Mouse (Mus musculus) left cerebral cortex, adult 2 months (tissue): ENCODE measurements around the gene Fam83f. TPM values are rescaled to one million over a fixed set of nuclear protein-coding genes. Genes with fewer than 3 reads are reported as not detected.

ENCODE experiments used
- DNase-seq, 2 experiments: peaks; one replicate each; pipeline ENCODE4 v3.0.0; 2021 to 2022; ENCODE audit warnings: low spot score in 2 of 2, mixed read lengths in 1 of 2; ENCODE audit errors: extremely low spot score in 1 of 2
- H3K27ac ChIP-seq: fragments of 200-600 bp; 2 replicates; pipeline ENCODE4 v1.8.1; 2022
- H3K4me3 ChIP-seq: fragments of 200-600 bp; 2 replicates; pipeline ENCODE4 v1.8.1; 2022
- CTCF ChIP-seq: fragments of 200-600 bp; IDR thresholded peaks from 2 replicates; pipeline ENCODE4 v1.8.1; 2022; ENCODE audit warnings: antibody characterized with exemption, mild to moderate bottlenecking, moderate library complexity
- intact Hi-C: fragments of 180-260 bp; cut with DNase I; formaldehyde crosslinking; loops from one replicate; pipeline ENCODE4 v1.15.1; 2025
- total RNA-seq, 2 experiments: library from RNA; stranded (reverse); gene quantifications; 2 replicates each; pipeline ENCODE4 v1.2.3; 2021

The Fam83f gene
- total RNA-seq, 2 experiments from 2014 or later: 0.26 to 0.54 TPM

- DNase-seq: no peak
- Histone ChIP-seq H3K27ac (no peak overlapping the region), H3K4me3 (no peak overlapping the region)
- no peak for TF ChIP-seq CTCF
- intact Hi-C loops: no loop called here
Observed at GRCm38 (mm10) chr15:80674700-80675099, 3.1 kb downstream of the Fam83f start.

- intact Hi-C loops: no loop called here
- no peak overlapping the region for H3K27ac ChIP-seq
Observed at GRCm38 (mm10) chr15:80679515-80680215, 8.0 kb downstream of the Fam83f start.

GRCm38 (mm10) chr15:80680347-80681030, 8.8 kb downstream of the Fam83f start:
- no peak for TF ChIP-seq CTCF
- intact Hi-C loops: no loop called here
- Histone ChIP-seq H3K4me3 (no peak overlapping the region), H3K27ac (no peak overlapping the region)
- DNase-seq: no peak

More at GRCm38 (mm10) chr15:80679515-80680215, 8.0 kb downstream of the Fam83f start:
- DNase-seq: no peak
- no peak for TF ChIP-seq CTCF
- no peak overlapping the region for H3K4me3 ChIP-seq

GRCm38 (mm10) chr15:80681466-80681881, 9.8 kb downstream of the Fam83f start:
- Histone ChIP-seq H3K27ac (no peak overlapping the region), H3K4me3 (no peak overlapping the region)
- DNase-seq: no peak
- no peak for TF ChIP-seq CTCF
- intact Hi-C loops: no loop called here

GRCm38 (mm10) chr15:80682343-80682742, 10.7 kb downstream of the Fam83f start:
- DNase-seq: no peak
- H3K4me3 ChIP-seq: no peak overlapping the region
- intact Hi-C loops: no loop called here
- no peak for TF ChIP-seq CTCF
- no peak overlapping the region for H3K27ac ChIP-seq

- no peak for TF ChIP-seq CTCF
- intact Hi-C loops: no loop called here
- Histone ChIP-seq H3K27ac (no peak overlapping the region), H3K4me3 (no peak overlapping the region)
- no peak for DNase-seq
Observed at GRCm38 (mm10) chr15:80683151-80683550, 11.5 kb downstream of the Fam83f start.

- H3K4me3 ChIP-seq: no peak overlapping the region
- DNase-seq: no peak
- no peak for TF ChIP-seq CTCF
- intact Hi-C loops: no loop called here
- H3K27ac ChIP-seq: no peak overlapping the region; the same call in 1 of the 2 replicates
Observed at GRCm38 (mm10) chr15:80683990-80684389, 12.3 kb downstream of the Fam83f start.

- TF ChIP-seq CTCF: no peak
- H3K27ac ChIP-seq: no peak overlapping the region; the same call in 1 of the 2 replicates
- no peak for DNase-seq
Observed at GRCm38 (mm10) chr15:80684786-80685602, 13.3 kb downstream of the Fam83f start.

GRCm38 (mm10) chr15:80685603-80685895, 13.9 kb downstream of the Fam83f start:
- no peak overlapping the region for H3K27ac ChIP-seq
- H3K4me3 ChIP-seq: no peak overlapping the region
- intact Hi-C loops: no loop called here
- TF ChIP-seq CTCF: no peak
- DNase-seq: no peak

More at GRCm38 (mm10) chr15:80684786-80685602, 13.3 kb downstream of the Fam83f start:
- intact Hi-C loops: no loop called here
- no peak overlapping the region for H3K4me3 ChIP-seq

GRCm38 (mm10) chr15:80688536-80688935, 16.9 kb downstream of the Fam83f start:
- Histone ChIP-seq H3K27ac (no peak overlapping the region), H3K4me3 (no peak overlapping the region)
- intact Hi-C loops: no loop called here
- no peak for DNase-seq
- no peak for TF ChIP-seq CTCF

GRCm38 (mm10) chr15:80693492-80693891, 21.8 kb downstream of the Fam83f start:
- no peak for TF ChIP-seq CTCF

More at GRCm38 (mm10) chr15:80693492-80693891, 21.8 kb downstream of the Fam83f start:
- intact Hi-C loops: loop anchor here (5.0 to 10.0 kb wide), 2 partner anchors 191 to 329 kb away; no protein-coding TSS in a partner anchor
- no peak for DNase-seq
- H3K4me3 ChIP-seq: no peak overlapping the region
- H3K27ac ChIP-seq: no peak overlapping the region
